Mouse (Mus musculus): ENCODE measurements around the gene Gpr137. TPM values are rescaled to one million over a fixed set of nuclear protein-coding genes. Genes with fewer than 3 reads are reported as not detected.
A peak's percentile ranks its signal among the peaks of the same experiment; 100 is the strongest.

Gene Gpr137
- polyA plus RNA-seq, 1 experiment from 2014 or later, result 27.4 TPM

- Histone ChIP-seq H3K36me3 (ENCODE audit: control insufficient read depth, insufficient read depth, low read length) (peaks cover 21% of the 10 kb centered on the region), H3K9me3 (ENCODE audit: control insufficient read depth, low read length) (no peaks in the 10 kb centered on the region), H3K4me1 (ENCODE audit: control insufficient read depth, insufficient read depth, low read length) (peaks cover 34% of the 10 kb centered on the region), H3K27ac (ENCODE audit: low read depth, low read length) (peak overlapping the region; percentile 20; the same call in 1 of the 2 replicates), H3K4me2 (replicated peaks; ENCODE audit: low read depth, low read length) (peak overlapping the region; percentile 80), H3K27me3 (ENCODE audit: control insufficient read depth, insufficient read depth, low read length) (no peaks in the 10 kb centered on the region), H3K4me3 (ENCODE audit: low read length) (peak overlapping the region; percentile 64), H3K9ac (ENCODE audit: low read depth, low read length) (peak overlapping the region; percentile 71)
- ATAC-seq (ENCODE audit: low FRiP score, low TSS enrichment), result no peak; the same call in 1 of the 2 replicates
- whole genome bisulfite sequencing, result under 1% methylated on average over 20 of the region's 20 CpGs
Measured at GRCm38 (mm10) chr19:6969291-6969664, 27.0 kb upstream of the Gpr137 start.

- 9% methylated on average over 15 of the region's 15 CpGs for WGBS
- peaks cover 34% of the 10 kb centered on the region for H3K4me1 ChIP-seq (ENCODE audit: control insufficient read depth, insufficient read depth, low read length)
- no peaks in the 10 kb centered on the region for H3K9me3 ChIP-seq (ENCODE audit: control insufficient read depth, low read length)
- peak overlapping the region; percentile 80 for H3K4me2 ChIP-seq (replicated peaks; ENCODE audit: low read depth, low read length)
- peak overlapping the region; percentile 71 for H3K9ac ChIP-seq (ENCODE audit: low read depth, low read length)
- peak overlapping the region; percentile 64 for H3K4me3 ChIP-seq (ENCODE audit: low read length)
- 0 out of 2 replicates have a peak, but pooled peaks have one; percentile 5 for ATAC-seq (ENCODE audit: low FRiP score, low TSS enrichment)
- peak overlapping the region; percentile 20; the same call in 1 of the 2 replicates for H3K27ac ChIP-seq (ENCODE audit: low read depth, low read length)
- H3K36me3 ChIP-seq (ENCODE audit: control insufficient read depth, insufficient read depth, low read length), result peaks cover 27% of the 10 kb centered on the region
- H3K27me3 ChIP-seq (ENCODE audit: control insufficient read depth, insufficient read depth, low read length), result no peaks in the 10 kb centered on the region
Measured at GRCm38 (mm10) chr19:6968491-6969271, 26.4 kb upstream of the Gpr137 start.

DNA sequence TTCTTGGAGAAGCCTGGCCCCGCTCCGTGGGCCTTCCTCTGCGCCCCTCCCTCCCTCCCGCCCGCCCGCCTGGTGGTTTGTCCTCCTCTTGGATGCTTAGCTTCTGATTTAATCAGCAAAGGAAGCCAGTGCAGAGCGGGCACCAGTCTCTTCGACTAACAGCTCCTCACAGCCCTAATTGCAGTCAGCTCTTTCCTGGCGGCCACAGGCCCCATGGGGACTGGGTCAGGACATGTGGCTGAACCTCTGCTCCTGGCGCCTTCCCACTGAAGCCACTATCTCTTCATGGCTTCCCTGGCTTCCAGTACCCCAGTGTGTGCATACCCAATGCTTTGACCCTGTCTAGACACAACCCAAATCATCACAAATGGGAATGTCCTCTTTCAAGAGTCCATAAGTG, 14.2 kb upstream of the Gpr137 start:
- no peaks in the 10 kb centered on the region for H3K27me3 ChIP-seq (ENCODE audit: control insufficient read depth, insufficient read depth, low read length)
- H3K9ac ChIP-seq (ENCODE audit: low read depth, low read length), result no peak overlapping the region
- H3K9me3 ChIP-seq (ENCODE audit: control insufficient read depth, low read length), result no peaks in the 10 kb centered on the region
- H3K4me3 ChIP-seq (ENCODE audit: low read length), result no peak overlapping the region
- H3K4me2 ChIP-seq (replicated peaks; ENCODE audit: low read depth, low read length), result no peak overlapping the region
- H3K36me3 ChIP-seq (ENCODE audit: control insufficient read depth, insufficient read depth, low read length), result peaks cover 72% of the 10 kb centered on the region
- H3K4me1 ChIP-seq (ENCODE audit: control insufficient read depth, insufficient read depth, low read length), result peaks cover 11% of the 10 kb centered on the region
- no peak overlapping the region for H3K27ac ChIP-seq (ENCODE audit: low read depth, low read length)
- 90% methylated on average over 10 of the region's 10 CpGs for WGBS
- no peak for ATAC-seq (ENCODE audit: low FRiP score, low TSS enrichment)

GRCm38 (mm10) chr19:6955424-6955823, 13.1 kb upstream of the Gpr137 start:
- Histone ChIP-seq H3K4me1 (ENCODE audit: control insufficient read depth, insufficient read depth, low read length) (peaks cover 11% of the 10 kb centered on the region), H3K9ac (ENCODE audit: low read depth, low read length) (no peak overlapping the region), H3K27me3 (ENCODE audit: control insufficient read depth, insufficient read depth, low read length) (no peaks in the 10 kb centered on the region), H3K4me3 (ENCODE audit: low read length) (no peak overlapping the region), H3K36me3 (ENCODE audit: control insufficient read depth, insufficient read depth, low read length) (peaks cover 69% of the 10 kb centered on the region), H3K27ac (ENCODE audit: low read depth, low read length) (no peak overlapping the region), H3K9me3 (ENCODE audit: control insufficient read depth, low read length) (no peaks in the 10 kb centered on the region), H3K4me2 (replicated peaks; ENCODE audit: low read depth, low read length) (no peak overlapping the region)
- no peak for ATAC-seq (ENCODE audit: low FRiP score, low TSS enrichment)
- WGBS, result 81% methylated on average over 7 of the region's 7 CpGs

DNA sequence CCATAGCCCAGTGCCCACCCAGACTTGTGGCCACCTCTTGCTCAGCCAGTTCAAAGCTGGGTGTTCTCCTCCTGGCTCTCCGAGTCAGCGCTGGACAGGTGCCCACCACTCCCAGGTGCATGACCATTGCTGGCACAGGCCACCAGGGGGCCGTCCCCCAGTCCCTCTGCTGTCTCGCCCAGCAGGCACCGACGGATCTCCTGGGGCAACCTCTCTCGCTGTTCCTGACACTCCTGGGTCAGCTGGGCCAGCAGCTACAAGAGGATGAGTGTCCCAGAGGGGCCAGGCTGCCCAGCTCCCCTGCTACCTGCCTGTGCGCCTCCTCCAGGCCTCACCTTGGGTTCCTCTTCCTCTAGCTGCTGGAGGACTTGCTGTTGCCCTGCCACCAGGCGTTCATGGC, 11.8 kb upstream of the Gpr137 start:
- Histone ChIP-seq H3K36me3 (ENCODE audit: control insufficient read depth, insufficient read depth, low read length) (peaks cover 55% of the 10 kb centered on the region), H3K9ac (ENCODE audit: low read depth, low read length) (no peak overlapping the region), H3K27me3 (ENCODE audit: control insufficient read depth, insufficient read depth, low read length) (no peaks in the 10 kb centered on the region), H3K4me1 (ENCODE audit: control insufficient read depth, insufficient read depth, low read length) (peaks cover 15% of the 10 kb centered on the region), H3K27ac (ENCODE audit: low read depth, low read length) (no peak overlapping the region), H3K4me2 (replicated peaks; ENCODE audit: low read depth, low read length) (no peak overlapping the region), H3K9me3 (ENCODE audit: control insufficient read depth, low read length) (no peaks in the 10 kb centered on the region), H3K4me3 (ENCODE audit: low read length) (no peak overlapping the region)
- ATAC-seq (ENCODE audit: low FRiP score, low TSS enrichment), result no peak
- 54% methylated on average over 9 of the region's 9 CpGs for WGBS

GRCm38 (mm10) chr19:6952712-6953037, 10.4 kb upstream of the Gpr137 start:
- no peak for ATAC-seq (ENCODE audit: low FRiP score, low TSS enrichment)
- Histone ChIP-seq H3K27me3 (ENCODE audit: control insufficient read depth, insufficient read depth, low read length) (no peaks in the 10 kb centered on the region), H3K4me3 (ENCODE audit: low read length) (peak overlapping the region; percentile 65; the same call in 1 of the 2 replicates), H3K27ac (ENCODE audit: low read depth, low read length) (peak overlapping the region; percentile 98; the same call in 1 of the 2 replicates), H3K36me3 (ENCODE audit: control insufficient read depth, insufficient read depth, low read length) (peaks cover 43% of the 10 kb centered on the region), H3K9me3 (ENCODE audit: control insufficient read depth, low read length) (no peaks in the 10 kb centered on the region), H3K4me2 (replicated peaks; ENCODE audit: low read depth, low read length) (peak overlapping the region; percentile 93), H3K9ac (ENCODE audit: low read depth, low read length) (no peak overlapping the region; the same call in 1 of the 2 replicates), H3K4me1 (ENCODE audit: control insufficient read depth, insufficient read depth, low read length) (peaks cover 15% of the 10 kb centered on the region)
- WGBS, result 13% methylated on average over 3 of the region's 3 CpGs

- ATAC-seq (ENCODE audit: low FRiP score, low TSS enrichment), result peak; percentile 25
- H3K9me3 ChIP-seq (ENCODE audit: control insufficient read depth, low read length), result no peaks in the 10 kb centered on the region
- peak overlapping the region; percentile 73 for H3K9ac ChIP-seq (ENCODE audit: low read depth, low read length)
- 2% methylated on average over 31 of the region's 31 CpGs for WGBS
- peak overlapping the region; percentile 98 for H3K27ac ChIP-seq (ENCODE audit: low read depth, low read length)
- peak overlapping the region; percentile 93 for H3K4me2 ChIP-seq (replicated peaks; ENCODE audit: low read depth, low read length)
- peak overlapping the region; percentile 65 for H3K4me3 ChIP-seq (ENCODE audit: low read length)
- H3K36me3 ChIP-seq (ENCODE audit: control insufficient read depth, insufficient read depth, low read length), result peaks cover 38% of the 10 kb centered on the region
- no peaks in the 10 kb centered on the region for H3K27me3 ChIP-seq (ENCODE audit: control insufficient read depth, insufficient read depth, low read length)
- peaks cover 15% of the 10 kb centered on the region for H3K4me1 ChIP-seq (ENCODE audit: control insufficient read depth, insufficient read depth, low read length)
Measured at GRCm38 (mm10) chr19:6951994-6952711, 9.9 kb upstream of the Gpr137 start.

GRCm38 (mm10) chr19:6951381-6951968, 9.2 kb upstream of the Gpr137 start:
- Histone ChIP-seq H3K9me3 (ENCODE audit: control insufficient read depth, low read length) (no peaks in the 10 kb centered on the region), H3K27me3 (ENCODE audit: control insufficient read depth, insufficient read depth, low read length) (no peaks in the 10 kb centered on the region), H3K4me2 (replicated peaks; ENCODE audit: low read depth, low read length) (peak overlapping the region; percentile 93), H3K36me3 (ENCODE audit: control insufficient read depth, insufficient read depth, low read length) (peaks cover 31% of the 10 kb centered on the region), H3K9ac (ENCODE audit: low read depth, low read length) (peak overlapping the region; percentile 73), H3K4me1 (ENCODE audit: control insufficient read depth, insufficient read depth, low read length) (peaks cover 15% of the 10 kb centered on the region), H3K27ac (ENCODE audit: low read depth, low read length) (peak overlapping the region; percentile 98), H3K4me3 (ENCODE audit: low read length) (peak overlapping the region; percentile 65)
- peak; percentile 80 for ATAC-seq (ENCODE audit: low FRiP score, low TSS enrichment)
- under 1% methylated on average over 35 of the region's 35 CpGs for WGBS
